In genomic region chr16:32332040-32332555, GRCm38 (mm10) we compare ENCODE assay signal across 8 mouse cellular contexts. TPM values are rescaled to one million over a fixed set of nuclear protein-coding genes. Genes with fewer than 3 reads are reported as not detected.
A peak's percentile ranks its signal among the peaks of the same experiment; 100 is the strongest.
DNase-seq lines count a peak whose midpoint lies in the region; ATAC-seq and TF ChIP-seq lines count a peak whose summit lies in the region.

Ubxn7 (plus strand) TSS chr16:32332257.

- peak within 1 kb of the TSS; percentile 91 for H3K27ac ChIP-seq in ES-E14 (ENCODE audit: insufficient read depth, low read depth, low read length, poor library complexity, severe bottlenecking)
- peak within 1 kb of the TSS; percentile 95 for H3K27ac ChIP-seq in forebrain, embryonic 15.5 days (replicated peaks)

- in situ Hi-C loops in ES-E14 (cut with MboI; ENCODE audit: low sequenced_read_pairs in 2 of 2, unreplicated experiment in 2 of 2) = no loop called here

- H3K9me3 ChIP-seq in ES-E14 (ENCODE audit: control insufficient read depth, insufficient read depth, low read depth, low read length) = no peaks in the 10 kb centered on the region
- H3K9me3 ChIP-seq in forebrain, embryonic 15.5 days = no peaks in the 10 kb centered on the region

- WGBS in forebrain, embryonic 15.5 days = under 1% methylated on average over 51 of the region's 52 CpGs
- whole genome bisulfite sequencing in lung, adult 2 months = under 1% methylated on average over 51 of the region's 52 CpGs

- ATAC-seq in forebrain, embryonic 15.5 days (replicated peaks) = peak; percentile 98
- peak; percentile 78 for ATAC-seq in neutrophil, adult 5-6 weeks (ENCODE audit: extremely low read depth, insufficient number of reproducible peaks, low FRiP score, poor library complexity, severe bottlenecking)

- TF ChIP-seq CTCF in lung, adult 2 months (IDR thresholded peaks at IDR 0.05; ENCODE audit: insufficient read depth, low read length) = no peak

- DNase-seq in ES-E14 (ENCODE audit: low read depth, low spot score) = peak; percentile 92
- DNase-seq in cerebellum, adult 11-12 months = peak; percentile 97
- DNase-seq in heart, postnatal 25 days (ENCODE audit: low spot score) = peak; percentile 95
- DNase-seq in layer of hippocampus, adult 18-20 months (ENCODE audit: low spot score in 2 of 2) = peak; percentile 97 to 98
- peak; percentile 99 for DNase-seq in lung, adult 2 months
- peak; percentile 97 for DNase-seq in thymus, adult 18-20 months

- H3K36me3 ChIP-seq in ES-E14 (ENCODE audit: control insufficient read depth, insufficient read depth, low read length, poor library complexity, severe bottlenecking) = no peaks in the 10 kb centered on the region
- H3K36me3 ChIP-seq in forebrain, embryonic 15.5 days = no peaks in the 10 kb centered on the region

- H3K4me3 ChIP-seq in ES-E14 (ENCODE audit: insufficient read depth in 1 of 2, low read depth in 1 of 2, low read length in 2 of 2, poor library complexity in 1 of 2, severe bottlenecking in 1 of 2) = peak within 1 kb of the TSS; percentile 98 to 99
- H3K4me3 ChIP-seq in forebrain, embryonic 15.5 days = peak within 1 kb of the TSS; percentile 98
- peak within 1 kb of the TSS; percentile 100 for H3K4me3 ChIP-seq in lung, adult 2 months (replicated peaks; ENCODE audit: extremely low read depth, low read depth, low read length)

- peak within 1 kb of the TSS; percentile 49 for H3K4me2 ChIP-seq in forebrain, embryonic 15.5 days (replicated peaks)

- peak within 1 kb of the TSS; percentile 98 for H3K9ac ChIP-seq in ES-E14 (ENCODE audit: insufficient read depth, low read depth, low read length, poor library complexity, severe bottlenecking)
- peak within 1 kb of the TSS; percentile 99 for H3K9ac ChIP-seq in forebrain, embryonic 15.5 days (replicated peaks)

- H3K27me3 ChIP-seq in forebrain, embryonic 15.5 days = no peaks in the 10 kb centered on the region

- TF ChIP-seq POLR2A in lung, adult 2 months (IDR thresholded peaks at IDR 0.05; ENCODE audit: borderline replicate concordance, extremely low read depth, low read depth, low read length) = peak; percentile 62; the same call in 1 of the 2 replicates

- peaks cover 2 to 17% of the 10 kb centered on the region in 2 experiments; a peak in 3 of 4 replicates for H3K4me1 ChIP-seq in ES-E14 (ENCODE audit: control insufficient read depth in 2 of 2, insufficient read depth in 2 of 2, low read length in 2 of 2, poor library complexity in 1 of 2)
- peaks cover 25% of the 10 kb centered on the region for H3K4me1 ChIP-seq in forebrain, embryonic 15.5 days
- peaks cover 2% of the 10 kb centered on the region for H3K4me1 ChIP-seq in lung, adult 2 months (ENCODE audit: control insufficient read depth, insufficient read depth, low read length)

- intact Hi-C loops in heart, postnatal 25 days (cut with DNase I) = loop anchor here (5.0 kb wide), 2 partner anchors 55 to 100 kb away; partner anchors contain the start of genes Pcyt1a and Rnf168

TF ChIP-seq in ES-E14, 5 proteins besides CTCF, POLR2A, EP300 and RAD21:
- no peak for TF ChIP-seq ZNF384 (IDR thresholded peaks at IDR 0.05; ENCODE audit: low read depth, low read length)
- peak; percentile 70; the same call in 1 of the 2 replicates for TF ChIP-seq HCFC1 (IDR thresholded peaks at IDR 0.05; ENCODE audit: borderline replicate concordance, insufficient read depth, low read length)

RNA-seq across cellular contexts. Expression of gene Ubxn7, which starts in this region (rescaled TPM):
- total RNA-seq in ES-E14 (2012; rRNA removed) = 44.2 and 47.6 TPM in 2 replicates
- 26.2 and 26.7 TPM in 2 replicates for polyA plus RNA-seq in forebrain, embryonic 15.5 days (2015; fragmentation: Nextera tagmentation; extraction: Ambion mirVana)
- 10 to 100 TPM; 22.9 to 24.0 TPM for total RNA-seq in heart, postnatal 25 days (2021)
- total RNA-seq in layer of hippocampus, adult 18-20 months (2021) = 10 to 100 TPM; 46.4 to 52.4 TPM
- polyA plus RNA-seq in lung, adult 2 months (2012; rRNA removed) = 16.8 and 22.2 TPM in 2 replicates
- total RNA-seq in neutrophil, adult 5-6 weeks (2017) = 64.1 and 68.0 TPM in 2 replicates

Comparison
In these comparisons a context has a peak if more than half of its experiments do, and no peak if none do; other contexts are left out.
1. Peak in every context shown above with its lines: DNase-seq, ATAC-seq, H3K4me3 ChIP-seq and H3K27ac ChIP-seq.